Comparison of ENCODE assay signal across 12 mouse cellular contexts in the genomic region with DNA sequence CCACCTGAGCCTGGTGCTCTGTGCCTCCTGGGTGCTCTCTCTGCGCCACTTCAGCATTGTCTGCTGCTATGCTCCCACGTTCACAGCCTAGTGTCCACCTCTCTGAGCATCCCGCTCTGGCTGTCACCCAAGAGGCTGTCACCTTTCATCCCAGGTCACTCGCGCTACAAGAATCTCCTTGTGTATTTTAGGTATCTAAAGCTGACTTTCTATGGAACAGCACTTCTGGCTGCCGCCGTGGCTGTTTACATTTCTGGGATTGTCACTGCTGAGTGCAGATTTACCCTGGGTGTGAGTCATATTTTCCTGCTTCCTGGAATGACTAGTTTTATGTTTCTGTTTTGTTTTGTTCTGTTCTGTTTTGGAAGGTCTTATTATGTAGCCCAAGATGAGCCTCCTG. TPM values are rescaled to one million over a fixed set of nuclear protein-coding genes. Genes with fewer than 3 reads are reported as not detected.
A peak's percentile ranks its signal among the peaks of the same experiment; 100 is the strongest.
DNase-seq lines count a peak whose midpoint lies in the region; ATAC-seq and TF ChIP-seq lines count a peak whose summit lies in the region.
"Had no signal": no experiment of that assay in that cellular context is flagged by ENCODE, and none has a peak within 500 bp of the region (broad histone marks: within the 10 kb centered on the region; RNA-seq: fewer than 3 reads in every experiment).

No protein-coding gene starts in this region.

- TF ChIP-seq CTCF in lung, adult 2 months (IDR thresholded peaks at IDR 0.05; ENCODE audit: insufficient read depth, low read length) = no peak
- no peak for TF ChIP-seq CTCF in liver, postnatal 0 days (IDR thresholded peaks at IDR 0.05; ENCODE audit: low read depth)

- H3K4me3 ChIP-seq in heart, embryonic 12.5 days = no peak overlapping the region
- H3K4me3 ChIP-seq in lung, adult 2 months (replicated peaks; ENCODE audit: extremely low read depth, low read depth, low read length) = no peak overlapping the region
- H3K4me3 ChIP-seq in liver, postnatal 0 days (ENCODE audit: low read depth, low read length) = no peak overlapping the region
- H3K4me3 ChIP-seq in stomach, embryonic 16.5 days (replicated peaks; ENCODE audit: low read length) = no peak overlapping the region
- H3K4me3 ChIP-seq: erythroblast, embryonic 14.5 days had no signal

- DNase-seq in heart, postnatal 10 days = no peak
- DNase-seq in lung, adult 2 months = peak; percentile 37
- no peak for DNase-seq in lung, postnatal 4 days
- DNase-seq in liver, postnatal 0 days = no peak
- DNase-seq in layer of hippocampus, postnatal 14 days (ENCODE audit: low spot score in 2 of 2) = no peak
- DNase-seq in right cerebral cortex, adult 18-20 months = no peak
- DNase-seq: adrenal gland, postnatal 14 days had no signal

- WGBS in heart, embryonic 12.5 days = 40% methylated on average over 7 of the region's 7 CpGs
- WGBS in lung, adult 2 months = 21% methylated on average over 7 of the region's 7 CpGs
- 52% methylated on average over 7 of the region's 7 CpGs for WGBS in liver, postnatal 0 days (ENCODE audit: insufficient replicate concordance)
- 32% methylated on average over 7 of the region's 7 CpGs for WGBS in stomach, embryonic 16.5 days

- no peak for TF ChIP-seq POLR2A in lung, adult 2 months (IDR thresholded peaks at IDR 0.05; ENCODE audit: borderline replicate concordance, extremely low read depth, low read depth, low read length)

- no peak for TF ChIP-seq EP300 in liver, postnatal 0 days (IDR thresholded peaks at IDR 0.05; ENCODE audit: low read depth)

- peak; percentile 45; the same call in 1 of the 2 replicates for ATAC-seq in heart, embryonic 12.5 days (ENCODE audit: insufficient number of reproducible peaks, low FRiP score)
- ATAC-seq in liver, postnatal 0 days = no peak
- ATAC-seq in stomach, embryonic 16.5 days (ENCODE audit: insufficient read depth, low FRiP score) = peak; percentile 48
- ATAC-seq: hindbrain, embryonic 16.5 days; Patski had no signal

- H3K4me1 ChIP-seq in heart, embryonic 12.5 days (replicated peaks) = peaks cover 35% of the 10 kb centered on the region
- peaks cover 11% of the 10 kb centered on the region for H3K4me1 ChIP-seq in lung, adult 2 months (ENCODE audit: control insufficient read depth, insufficient read depth, low read length)
- peaks cover 11% of the 10 kb centered on the region for H3K4me1 ChIP-seq in liver, postnatal 0 days (ENCODE audit: insufficient read depth)
- H3K4me1 ChIP-seq in stomach, embryonic 16.5 days (ENCODE audit: control insufficient read depth, insufficient read depth, low read length) = peaks cover 35% of the 10 kb centered on the region

- no peaks in the 10 kb centered on the region for H3K36me3 ChIP-seq in heart, embryonic 12.5 days
- no peaks in the 10 kb centered on the region for H3K36me3 ChIP-seq in liver, postnatal 0 days (replicated peaks; ENCODE audit: insufficient read depth, low read length)
- no peaks in the 10 kb centered on the region for H3K36me3 ChIP-seq in stomach, embryonic 16.5 days (ENCODE audit: control insufficient read depth, insufficient read depth, low read length)

- intact Hi-C loops in heart, postnatal 10 days (cut with DNase I) = no loop called here

- peak overlapping the region; percentile 79 for H3K27ac ChIP-seq in heart, embryonic 12.5 days (ENCODE audit: poor library complexity, severe bottlenecking)
- H3K27ac ChIP-seq in liver, postnatal 0 days (ENCODE audit: low read depth) = 0 out of 2 replicates have a peak overlapping the region, but pooled peaks have one; percentile 44
- H3K27ac ChIP-seq in stomach, embryonic 16.5 days (ENCODE audit: low read length) = peak overlapping the region; percentile 85

- no peaks in the 10 kb centered on the region for H3K9me3 ChIP-seq in heart, embryonic 12.5 days (replicated peaks)
- no peaks in the 10 kb centered on the region for H3K9me3 ChIP-seq in liver, postnatal 0 days (ENCODE audit: low read length)
- no peaks in the 10 kb centered on the region for H3K9me3 ChIP-seq in stomach, embryonic 16.5 days (replicated peaks; ENCODE audit: control insufficient read depth, low read length)

- 0 out of 2 replicates have a peak overlapping the region, but pooled peaks have one; percentile 20 for H3K9ac ChIP-seq in heart, embryonic 12.5 days
- no peak overlapping the region for H3K9ac ChIP-seq in liver, postnatal 0 days (replicated peaks)
- H3K9ac ChIP-seq in stomach, embryonic 16.5 days (ENCODE audit: low read length) = no peak overlapping the region

- peak overlapping the region; percentile 21; the same call in 1 of the 2 replicates for H3K4me2 ChIP-seq in heart, embryonic 12.5 days
- H3K4me2 ChIP-seq in liver, postnatal 0 days (ENCODE audit: low read depth, low read length) = no peak overlapping the region; the same call in 1 of the 2 replicates
- 0 out of 2 replicates have a peak overlapping the region, but pooled peaks have one; percentile 21 for H3K4me2 ChIP-seq in stomach, embryonic 16.5 days (ENCODE audit: low read depth, low read length)

- no peaks in the 10 kb centered on the region for H3K27me3 ChIP-seq in heart, embryonic 12.5 days (replicated peaks)
- no peaks in the 10 kb centered on the region for H3K27me3 ChIP-seq in liver, postnatal 0 days (ENCODE audit: insufficient read depth, low read length)
- H3K27me3 ChIP-seq in stomach, embryonic 16.5 days (ENCODE audit: control insufficient read depth, insufficient read depth, low read length) = no peaks in the 10 kb centered on the region
- H3K27me3 ChIP-seq: Patski had no signal

RNA-seq across cellular contexts. Expression of gene Map3k4, which starts 21.3 kb away (rescaled TPM):
- polyA plus RNA-seq in heart, embryonic 12.5 days (2016; fragmentation: Nextera tagmentation; extraction: Ambion mirVana) = 42.9 and 47.4 TPM in 2 replicates
- total RNA-seq in heart, postnatal 10 days (2021) = 10 to 100 TPM; 35.6 to 39.4 TPM
- polyA plus RNA-seq in lung, adult 2 months (2012; rRNA removed) = 32.9 and 42.8 TPM in 2 replicates
- 9.8 and 13.0 TPM in 2 replicates for polyA plus RNA-seq in liver, postnatal 0 days (2015; fragmentation: Nextera tagmentation; extraction: Ambion mirVana)
- polyA plus RNA-seq in stomach, embryonic 16.5 days (2015; fragmentation: Nextera tagmentation; extraction: Ambion mirVana) = 28.2 and 35.6 TPM in 2 replicates
- 10 to 100 TPM; 41.5 to 46.0 TPM for total RNA-seq in layer of hippocampus, postnatal 14 days (2021)
